Mouse (Mus musculus): ENCODE results near the gene Lrrfip2. TPM values are rescaled to one million over a fixed set of nuclear protein-coding genes. Genes with fewer than 3 reads are reported as not detected.

Lrrfip2 gene
- total RNA-seq, 4 experiments from 2014 or later = 41.1 to 45.3 (median 44.9) TPM

- no peak for DNase-seq (ENCODE audit: low spot score in 2 of 2)
Measured at GRCm38 (mm10) chr9:111220551-111221080, 103.2 kb downstream of the Lrrfip2 start.

- no peak for DNase-seq (ENCODE audit: low spot score in 2 of 2)
Measured at GRCm38 (mm10) chr9:111221580-111221979, 104.2 kb downstream of the Lrrfip2 start.

- no peak for DNase-seq (ENCODE audit: low spot score in 2 of 2)
Measured at GRCm38 (mm10) chr9:111223406-111223805, 106.0 kb downstream of the Lrrfip2 start.

- no peak for DNase-seq (ENCODE audit: low spot score in 2 of 2)
Measured at GRCm38 (mm10) chr9:111228446-111228845, 111.1 kb downstream of the Lrrfip2 start.

GRCm38 (mm10) chr9:111234701-111235100 is 117.3 kb downstream of the Lrrfip2 start:
- no peak for DNase-seq (ENCODE audit: low spot score in 2 of 2)

- DNase-seq (ENCODE audit: low spot score in 2 of 2) = no peak
Measured at GRCm38 (mm10) chr9:111237726-111238125, 120.3 kb downstream of the Lrrfip2 start.

- no peak for DNase-seq (ENCODE audit: low spot score in 2 of 2)
Measured at GRCm38 (mm10) chr9:111239821-111240220, 122.4 kb downstream of the Lrrfip2 start.

GRCm38 (mm10) chr9:111243384-111243783 is 126.0 kb downstream of the Lrrfip2 start:
- no peak for DNase-seq (ENCODE audit: low spot score in 2 of 2)

GRCm38 (mm10) chr9:111245546-111245945 is 128.2 kb downstream of the Lrrfip2 start:
- DNase-seq (ENCODE audit: low spot score in 2 of 2) = no peak

GRCm38 (mm10) chr9:111247682-111248246 is 130.4 kb downstream of the Lrrfip2 start:
- no peak for DNase-seq (ENCODE audit: low spot score in 2 of 2)

GRCm38 (mm10) chr9:111252161-111252869 is 134.9 kb downstream of the Lrrfip2 start:
- no peak for DNase-seq (ENCODE audit: low spot score in 2 of 2)

GRCm38 (mm10) chr9:111260360-111260985 is 143.1 kb downstream of the Lrrfip2 start:
- DNase-seq (ENCODE audit: low spot score in 2 of 2) = peak in 1 of 2 experiments; percentile 36

- DNase-seq (ENCODE audit: low spot score in 2 of 2) = no peak
Measured at GRCm38 (mm10) chr9:111261356-111261755, 144.0 kb downstream of the Lrrfip2 start.

GRCm38 (mm10) chr9:111267998-111268397 is 150.6 kb downstream of the Lrrfip2 start:
- DNase-seq (ENCODE audit: low spot score in 2 of 2) = no peak

- DNase-seq (ENCODE audit: low spot score in 2 of 2) = no peak
Measured at GRCm38 (mm10) chr9:111270606-111271005, 153.2 kb downstream of the Lrrfip2 start.

- DNase-seq (ENCODE audit: low spot score in 2 of 2) = no peak
Measured at GRCm38 (mm10) chr9:111271056-111271433, 153.7 kb downstream of the Lrrfip2 start.

GRCm38 (mm10) chr9:111271434-111272160 is 154.2 kb downstream of the Lrrfip2 start, which contains the start of the genes Mlh1 and Epm2aip1:
Mlh1 (minus strand) TSS chr9:111271791.
Epm2aip1 (plus strand) TSS chr9:111271929.
- DNase-seq (ENCODE audit: low spot score in 2 of 2) = peak; percentile 97 to 99

GRCm38 (mm10) chr9:111272356-111272755 is 155.0 kb downstream of the Lrrfip2 start:
- DNase-seq (ENCODE audit: low spot score in 2 of 2) = peak; percentile 19 to 25

- DNase-seq (ENCODE audit: low spot score in 2 of 2) = no peak
Measured at GRCm38 (mm10) chr9:111272996-111273785, 155.8 kb downstream of the Lrrfip2 start.

GRCm38 (mm10) chr9:111273958-111274357 is 156.6 kb downstream of the Lrrfip2 start:
- no peak for DNase-seq (ENCODE audit: low spot score in 2 of 2)

GRCm38 (mm10) chr9:111275156-111275555 is 157.8 kb downstream of the Lrrfip2 start:
- DNase-seq (ENCODE audit: low spot score in 2 of 2) = no peak

Measured in left cerebral cortex, adult 8-10 months (tissue).